Mouse (Mus musculus) lung, postnatal 4 days (tissue): Measurements from ENCODE around the gene Tpm1.

ENCODE experiments used
- DNase-seq, 2 experiments: peaks; one replicate each; pipeline ENCODE4 v3.0.0; 2021

Tpm1 gene

GRCm38 (mm10) chr9:67049086-67049824, at the start of gene Tpm1:
TSS of gene Tpm1 (minus strand) at chr9:67049406.
- DNase-seq, result peak; percentile 87 to 94

- no peak for DNase-seq
Observed at GRCm38 (mm10) chr9:67094371-67094770, 45.2 kb upstream of the Tpm1 start.

- no peak for DNase-seq
Observed at GRCm38 (mm10) chr9:67092210-67092609, 43.0 kb upstream of the Tpm1 start.

GRCm38 (mm10) chr9:67091598-67091997, 42.4 kb upstream of the Tpm1 start:
- no peak for DNase-seq

- DNase-seq, result no peak
Observed at GRCm38 (mm10) chr9:67091151-67091550, 41.9 kb upstream of the Tpm1 start.

- peak; percentile 10 to 57 for DNase-seq
Observed at GRCm38 (mm10) chr9:67090633-67091045, 41.4 kb upstream of the Tpm1 start.

- DNase-seq, result peak in 1 of 2 experiments; percentile 11
Observed at GRCm38 (mm10) chr9:67089167-67089566, 40.0 kb upstream of the Tpm1 start.

GRCm38 (mm10) chr9:67083801-67084200, 34.6 kb upstream of the Tpm1 start:
- DNase-seq, result no peak

GRCm38 (mm10) chr9:67081688-67082087, 32.5 kb upstream of the Tpm1 start:
- no peak for DNase-seq

GRCm38 (mm10) chr9:67077658-67078319, 28.6 kb upstream of the Tpm1 start:
- no peak for DNase-seq

GRCm38 (mm10) chr9:67077266-67077657, 28.1 kb upstream of the Tpm1 start:
- DNase-seq, result no peak

- no peak for DNase-seq
Observed at GRCm38 (mm10) chr9:67072182-67072581, 23.0 kb upstream of the Tpm1 start.

GRCm38 (mm10) chr9:67071596-67071995, 22.4 kb upstream of the Tpm1 start:
- DNase-seq, result peak in 1 of 2 experiments; percentile 31

GRCm38 (mm10) chr9:67071103-67071502, 21.9 kb upstream of the Tpm1 start:
- no peak for DNase-seq

- no peak for DNase-seq
Observed at GRCm38 (mm10) chr9:67066616-67067015, 17.4 kb upstream of the Tpm1 start.

GRCm38 (mm10) chr9:67059714-67060113, 10.5 kb upstream of the Tpm1 start:
- DNase-seq, result no peak

- no peak for DNase-seq
Observed at GRCm38 (mm10) chr9:67058366-67058765, 9.2 kb upstream of the Tpm1 start.

- DNase-seq, result no peak
Observed at GRCm38 (mm10) chr9:67050736-67051337, 1.6 kb upstream of the Tpm1 start.

GRCm38 (mm10) chr9:67049836-67050235, 630 bp upstream of the Tpm1 start:
- no peak for DNase-seq

GRCm38 (mm10) chr9:67048483-67049085, 622 bp downstream of the Tpm1 start:
- no peak for DNase-seq

GRCm38 (mm10) chr9:67047606-67048482, 1.4 kb downstream of the Tpm1 start:
- DNase-seq, result peak in 1 of 2 experiments; percentile 44

GRCm38 (mm10) chr9:67046881-67047605, 2.2 kb downstream of the Tpm1 start:
- DNase-seq, result no peak
